Mouse (Mus musculus) heart, embryonic 12.5 days (tissue): ENCODE measurements around the gene Gm21750. TPM values are rescaled to one million over a fixed set of nuclear protein-coding genes. Genes with fewer than 3 reads are reported as not detected.

Experiments
- ATAC-seq: fragments of 200-750 bp; cut with Nextera tagmentation; 2 replicates; pipeline ENCODE4 v1.8.0; 2017; ENCODE audit warnings: moderate TSS enrichment, moderate library complexity; ENCODE audit not compliant: insufficient number of reproducible peaks, low FRiP score
- H3K27ac ChIP-seq: fragments of 300-500 bp; sonication (generic); 2 replicates; pipeline ENCODE4 v1.5.1; 2016; ENCODE audit warnings: mild to moderate bottlenecking, moderate library complexity; ENCODE audit not compliant: poor library complexity, severe bottlenecking
- H3K27me3 ChIP-seq: fragments of 300-500 bp; sonication (generic); replicated peaks from 2 replicates; pipeline ENCODE4 v1.6.1; 2016; ENCODE audit warnings: mild to moderate bottlenecking, moderate library complexity
- H3K36me3 ChIP-seq: fragments of 300-500 bp; sonication (generic); 2 replicates; pipeline ENCODE4 v1.6.1; 2016; ENCODE audit warnings: mild to moderate bottlenecking, moderate library complexity
- H3K4me1 ChIP-seq: fragments of 300-500 bp; sonication (generic); replicated peaks from 2 replicates; pipeline ENCODE4 v1.6.1; 2016; ENCODE audit warnings: mild to moderate bottlenecking
- H3K4me2 ChIP-seq: fragments of 300-500 bp; sonication (generic); 2 replicates; pipeline ENCODE4 v1.6.1; 2016; ENCODE audit warnings: mild to moderate bottlenecking, moderate library complexity
- H3K4me3 ChIP-seq: fragments of 300-500 bp; sonication (generic); 2 replicates; pipeline ENCODE4 v1.5.1; 2016; ENCODE audit warnings: mild to moderate bottlenecking
- H3K9ac ChIP-seq: fragments of 300-500 bp; sonication (generic); 2 replicates; pipeline ENCODE4 v1.6.1; 2016; ENCODE audit warnings: mild to moderate bottlenecking, moderate library complexity
- H3K9me3 ChIP-seq: fragments of 300-500 bp; sonication (generic); replicated peaks from 2 replicates; pipeline ENCODE4 v1.6.1; 2016; ENCODE audit warnings: mild to moderate bottlenecking, moderate library complexity
- WGBS: fragments of 180-500 bp; shearing (Covaris S2); methylation state at CpG from one replicate; pipeline ENCODE4 v1.1.7; 2016; 5-methylcytosine and 5-hydroxymethylcytosine counted together
- polyA plus RNA-seq: library from polyadenylated mRNA; unstranded; fragments of >200 nt; fragmentation: Nextera tagmentation; extraction: Ambion mirVana; gene quantifications from 2 replicates; pipeline ENCODE4 v1.2.1, GENCODE M21; 2016

Gm21750 gene
- polyA plus RNA-seq, 1 experiment from 2014 or later, result not detected

GRCm38 (mm10) chr14:73688427-73688826, 27.4 kb downstream of the Gm21750 start:
- ATAC-seq, result no peak
- Histone ChIP-seq H3K4me3 (no peak overlapping the region), H3K27ac (no peak overlapping the region), H3K4me1 (no peaks in the 10 kb centered on the region), H3K36me3 (no peaks in the 10 kb centered on the region), H3K9ac (no peak overlapping the region), H3K9me3 (no peaks in the 10 kb centered on the region; the same call in 1 of the 2 replicates), H3K4me2 (no peak overlapping the region), H3K27me3 (no peaks in the 10 kb centered on the region)
- WGBS, result 74% methylated on average over 2 of the region's 2 CpGs

- no peak for ATAC-seq
- no peaks in the 10 kb centered on the region for H3K4me1 ChIP-seq
- H3K27ac ChIP-seq, result no peak overlapping the region
- H3K9ac ChIP-seq, result no peak overlapping the region
- H3K27me3 ChIP-seq, result no peaks in the 10 kb centered on the region
- H3K4me2 ChIP-seq, result no peak overlapping the region
- H3K36me3 ChIP-seq, result no peaks in the 10 kb centered on the region
- no peak overlapping the region for H3K4me3 ChIP-seq
- 43% methylated on average over 1 of the region's 1 CpGs for WGBS
- no peaks in the 10 kb centered on the region for H3K9me3 ChIP-seq
Observed at GRCm38 (mm10) chr14:73700256-73700655, 39.2 kb downstream of the Gm21750 start.

GRCm38 (mm10) chr14:73709412-73710110, 48.5 kb downstream of the Gm21750 start:
- Histone ChIP-seq H3K4me1 (no peaks in the 10 kb centered on the region), H3K4me2 (no peak overlapping the region), H3K9me3 (0 out of 2 replicates have a peak, but pooled peaks cover 6% of the 10 kb centered on the region), H3K9ac (no peak overlapping the region), H3K4me3 (no peak overlapping the region), H3K36me3 (peaks cover 2% of the 10 kb centered on the region; the same call in 1 of the 2 replicates), H3K27me3 (no peaks in the 10 kb centered on the region), H3K27ac (no peak overlapping the region)
- WGBS, result 78% methylated on average over 9 of the region's 9 CpGs
- no peak for ATAC-seq

Other genes with a start within 250 kb of the Gm21750 start
- 52.8 and 54.2 TPM in 2 replicates for gene Med4, start 151.2 kb upstream of the Gm21750 start, polyA plus RNA-seq
- gene Sucla2, start 135.9 kb upstream of the Gm21750 start, polyA plus RNA-seq, result 200 and 204 TPM in 2 replicates
- gene Nudt15, start 113.0 kb upstream of the Gm21750 start, polyA plus RNA-seq, result 4.8 and 5.1 TPM in 2 replicates